Mouse (Mus musculus) C3H10T1/2 (cell line): ENCODE results near the gene Zcchc24. TPM values are rescaled to one million over a fixed set of nuclear protein-coding genes. Genes with fewer than 3 reads are reported as not detected.

ENCODE experiments used
- polyA plus RNA-seq, 2 experiments: library from polyadenylated mRNA; unstranded; fragments of >200 nt; fragmentation: generic; extraction: Trizol; gene quantifications; one replicate each; pipeline ENCODE4 v1.2.1; 2012; ENCODE audit warnings: missing spikeins in 2 of 2

The Zcchc24 gene
- polyA plus RNA-seq = 10 to 100 TPM in 1 of 2 experiments, 1 to 10 TPM in 1; 5.2 to 69.0 TPM

DNA sequence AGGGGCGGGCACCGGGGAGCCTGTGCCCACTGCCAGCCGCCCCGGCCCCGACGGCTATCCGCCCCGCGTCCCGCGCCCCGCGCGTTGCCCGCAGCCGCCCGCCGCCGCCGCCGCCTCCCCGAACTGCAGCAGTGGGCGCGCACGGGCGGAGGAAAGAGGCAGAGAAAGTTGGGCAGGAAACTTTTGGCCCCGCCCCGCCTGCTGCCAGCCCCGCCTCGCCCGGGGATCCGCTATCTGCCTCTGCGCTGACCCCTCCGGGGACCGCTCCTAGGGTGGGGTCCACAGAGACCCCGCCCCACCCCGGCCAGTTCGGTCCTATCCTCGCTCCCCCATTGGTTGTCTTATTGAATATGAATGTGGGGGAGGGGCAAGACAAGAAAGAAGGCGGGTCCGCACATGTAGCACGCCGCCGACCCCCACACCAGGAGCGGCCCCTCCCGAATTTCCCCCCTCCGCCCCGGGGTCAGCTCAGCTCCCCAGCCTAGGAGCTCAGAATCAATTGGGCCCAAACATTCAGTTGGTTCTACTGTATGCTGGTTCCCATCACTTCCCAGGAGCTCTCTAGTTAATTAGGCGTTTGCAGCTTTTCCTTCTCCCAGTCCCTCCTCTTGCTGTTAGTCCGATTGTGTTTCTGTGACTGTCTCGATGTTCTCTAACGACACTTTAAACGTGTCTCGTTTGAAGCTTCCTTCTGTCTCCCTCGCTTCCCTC lies at the start of gene Zcchc24:
Zcchc24 (minus strand) TSS at position 125 of the 711 bp plus-strand sequence.

GRCm38 (mm10) chr14:25693888-25694568 lies 74.8 kb downstream of the Zcchc24 start, which contains the start of gene Ppif:
TSS of gene Ppif (plus strand) at chr14:25694154.

Other genes starting within 250 kb of the Zcchc24 start
- gene Ppif, start 74.9 kb downstream of the Zcchc24 start, polyA plus RNA-seq = 10 to 100 TPM; 18.3 to 22.8 TPM
- 10 to 100 TPM; 25.6 to 35.8 TPM for gene Anxa11, start 73.1 kb upstream of the Zcchc24 start, polyA plus RNA-seq
- under 1 TPM; 0.08 to 0.25 TPM for gene Plac9a, start 134.1 kb upstream of the Zcchc24 start, polyA plus RNA-seq
- gene Tmem254a, start 158.6 kb upstream of the Zcchc24 start, polyA plus RNA-seq = 1 to 10 TPM in 1 of 2 experiments, under 1 TPM in 1; 0.69 to 1.0 TPM
- gene Cphx1, start 169.3 kb upstream of the Zcchc24 start, polyA plus RNA-seq = not detected
- gene Duxbl1, start 209.5 kb upstream of the Zcchc24 start, polyA plus RNA-seq = not detected